Mouse (Mus musculus) testis, adult 2 months (tissue): Measurements from ENCODE around the gene Hoxa10.

Experiments used
- CTCF ChIP-seq: fragments of 200-500 bp; IDR thresholded peaks from 2 replicates; pipeline ENCODE4 v1.5.1; 2012; ENCODE audit warnings: low read depth, mild to moderate bottlenecking, inconsistent platforms, low read length, moderate library complexity; ENCODE audit not compliant: control insufficient read depth, insufficient read depth, insufficient replicate concordance
- POLR2A ChIP-seq: fragments of 200-500 bp; IDR thresholded peaks from 2 replicates; pipeline ENCODE4 v1.6.1; 2012; ENCODE audit warnings: low read depth, mild to moderate bottlenecking, inconsistent platforms, low read length, moderate library complexity; ENCODE audit not compliant: control insufficient read depth

- no peak for TF ChIP-seq CTCF
- no peak for TF ChIP-seq POLR2A
These were observed 7.6 kb downstream of the Hoxa10 start for GRCm38 (mm10) chr6:52232984-52233545.
